Mouse (Mus musculus) myocyte (in vitro differentiated cells): Measurements from ENCODE around the gene Orc3.

Experiments
- CEBPB ChIP-seq: IDR thresholded peaks from 2 replicates; pipeline ENCODE4 v1.6.1; 2011; ENCODE audit warnings: mild to moderate bottlenecking, moderate library complexity; ENCODE audit not compliant: poor library complexity, insufficient read depth, severe bottlenecking
- MAX ChIP-seq: IDR thresholded peaks from one replicate; pipeline ENCODE4 v1.6.1; 2011; ENCODE audit warnings: low read depth, mild to moderate bottlenecking, control low read depth
- MYOG ChIP-seq, 3 experiments: IDR thresholded peaks; one replicate each; pipeline ENCODE4 v1.6.1; 2011; ENCODE audit warnings: control low read depth in 2 of 3, low read depth in 2 of 3, mild to moderate bottlenecking in 2 of 3; ENCODE audit not compliant: insufficient read length in 2 of 3, control insufficient read depth in 1 of 3, insufficient read depth in 1 of 3
- POLR2A ChIP-seq: IDR thresholded peaks from one replicate; pipeline ENCODE4 v1.6.1; 2011; ENCODE audit warnings: low read depth, mild to moderate bottlenecking, control low read depth, moderate library complexity; ENCODE audit not compliant: insufficient read length
- POLR2AphosphoS2 ChIP-seq: IDR thresholded peaks from one replicate; pipeline ENCODE4 v1.6.1; 2011; ENCODE audit warnings: low read depth, control low read depth; ENCODE audit not compliant: insufficient read length
- REST ChIP-seq: IDR thresholded peaks from one replicate; pipeline ENCODE4 v1.6.1; 2011; ENCODE audit warnings: mild to moderate bottlenecking, control low read depth, moderate library complexity; ENCODE audit not compliant: insufficient read depth, insufficient read length
- TCF12 ChIP-seq: IDR thresholded peaks from one replicate; pipeline ENCODE4 v1.6.1; 2011; ENCODE audit warnings: mild to moderate bottlenecking, control low read depth; ENCODE audit not compliant: poor library complexity, insufficient read depth, severe bottlenecking
- TCF3 ChIP-seq: IDR thresholded peaks from one replicate; pipeline ENCODE4 v1.6.1; 2011; ENCODE audit warnings: low read depth, control low read depth; ENCODE audit not compliant: insufficient read length
- USF1 ChIP-seq: IDR thresholded peaks from one replicate; pipeline ENCODE4 v1.6.1; 2011; ENCODE audit warnings: low read depth, mild to moderate bottlenecking, control low read depth, moderate library complexity

DNA sequence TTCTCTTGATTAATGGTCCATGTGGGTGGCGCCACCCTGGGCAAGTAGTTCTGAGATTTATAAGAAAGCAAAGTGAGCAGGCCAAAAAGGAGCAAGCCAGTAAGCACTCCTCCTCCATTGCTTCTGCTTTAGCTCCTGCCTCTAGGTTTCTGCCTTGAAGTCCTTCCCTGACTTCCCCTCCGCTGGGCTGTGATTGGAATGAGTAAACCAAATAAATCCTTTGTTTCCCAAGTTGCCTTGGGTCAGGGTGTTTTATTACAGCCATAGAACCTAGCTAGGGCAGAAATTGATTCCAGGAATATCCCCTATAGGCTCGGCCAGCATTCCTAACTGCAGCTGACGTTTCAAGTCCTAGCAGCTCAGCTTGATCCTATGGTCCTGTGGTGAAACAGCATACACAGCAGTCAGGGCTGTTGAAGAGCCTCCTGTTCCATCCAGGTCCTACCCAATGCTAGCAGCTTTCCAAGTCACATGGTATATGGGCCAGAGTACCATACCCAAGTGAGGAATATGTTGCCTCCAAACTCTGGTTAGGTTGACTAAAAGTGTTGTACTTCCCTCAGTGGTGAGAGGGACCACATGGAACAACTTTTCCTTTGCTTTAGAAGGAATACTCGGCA, 25.1 kb upstream of the Orc3 start:
- no peak for TF ChIP-seq POLR2A
- TF ChIP-seq REST, result no peak
- TF ChIP-seq TCF3, result no peak
- no peak for TF ChIP-seq MAX
- no peak for TF ChIP-seq USF1
- no peak for TF ChIP-seq MYOG (IDR thresholded peaks at IDR 0.05; ENCODE audit: control insufficient read depth in 1 of 3, insufficient read depth in 1 of 3, insufficient read length in 2 of 3, low read depth in 2 of 3)
- TF ChIP-seq POLR2AphosphoS2, result no peak
- no peak for TF ChIP-seq TCF12
- no peak for TF ChIP-seq CEBPB
